Comparison of ENCODE assay signal across 21 mouse cellular contexts in genomic region chr1:140429284-140429850, GRCm38 (mm10).
DNase-seq lines count a peak whose midpoint lies in the region; ATAC-seq and TF ChIP-seq lines count a peak whose summit lies in the region.
"Had no signal": no experiment of that assay in that cellular context is flagged by ENCODE, and none has a peak within 500 bp of the region (broad histone marks: within the 10 kb centered on the region; RNA-seq: fewer than 3 reads in every experiment).

No protein-coding gene starts in this region.

- WGBS in midbrain, embryonic 12.5 days: 3% methylated on average over 2 of the region's 2 CpGs
- WGBS in midbrain, embryonic 10.5 days: 16% methylated on average over 2 of the region's 2 CpGs
- 52% methylated on average over 2 of the region's 2 CpGs for WGBS in liver, embryonic 11.5 days
- WGBS in lung, postnatal 0 days: 51% methylated on average over 2 of the region's 2 CpGs
- WGBS in hindbrain, embryonic 14.5 days: 24% methylated on average over 2 of the region's 2 CpGs

- H3K9ac ChIP-seq in midbrain, embryonic 12.5 days (replicated peaks): no peak overlapping the region
- H3K9ac ChIP-seq in liver, embryonic 11.5 days (ENCODE audit: low read depth, low read length): no peak overlapping the region
- H3K9ac ChIP-seq in lung, postnatal 0 days (replicated peaks; ENCODE audit: low read depth): no peak overlapping the region
- no peak overlapping the region for H3K9ac ChIP-seq in hindbrain, embryonic 14.5 days
- H3K9ac ChIP-seq: hindbrain, embryonic 15.5 days; limb, embryonic 15.5 days; liver, postnatal 0 days had no signal

- no peaks in the 10 kb centered on the region for H3K9me3 ChIP-seq in midbrain, embryonic 12.5 days
- no peaks in the 10 kb centered on the region for H3K9me3 ChIP-seq in midbrain, embryonic 10.5 days (replicated peaks)
- no peaks in the 10 kb centered on the region for H3K9me3 ChIP-seq in liver, embryonic 11.5 days (ENCODE audit: control insufficient read depth, low read length)
- H3K9me3 ChIP-seq in lung, postnatal 0 days (ENCODE audit: low read length): no peaks in the 10 kb centered on the region
- no peaks in the 10 kb centered on the region for H3K9me3 ChIP-seq in hindbrain, embryonic 14.5 days (ENCODE audit: control insufficient read depth, low read length)
- H3K9me3 ChIP-seq: heart, embryonic 10.5 days; hindbrain, embryonic 15.5 days; limb, embryonic 15.5 days had no signal

- no peak for TF ChIP-seq CTCF in lung, postnatal 0 days (IDR thresholded peaks at IDR 0.05)

- peak; percentile 16; the same call in 1 of the 2 replicates for ATAC-seq in frontal cortex, adult (ENCODE audit: low TSS enrichment)
- ATAC-seq in midbrain, embryonic 12.5 days (ENCODE audit: low FRiP score, low read depth): 0 out of 2 replicates have a peak, but pooled peaks have one; percentile 21
- no peak for ATAC-seq in liver, embryonic 11.5 days (replicated peaks; ENCODE audit: low FRiP score)
- no peak for ATAC-seq in lung, postnatal 0 days
- ATAC-seq in hindbrain, embryonic 14.5 days (ENCODE audit: low FRiP score): no peak
- ATAC-seq: liver, postnatal 0 days had no signal

- no peaks in the 10 kb centered on the region for H3K4me1 ChIP-seq in midbrain, embryonic 12.5 days
- H3K4me1 ChIP-seq in midbrain, embryonic 10.5 days: peaks cover 5% of the 10 kb centered on the region
- no peaks in the 10 kb centered on the region for H3K4me1 ChIP-seq in liver, embryonic 11.5 days (replicated peaks; ENCODE audit: control insufficient read depth, insufficient read depth, low read length)
- no peaks in the 10 kb centered on the region for H3K4me1 ChIP-seq in lung, postnatal 0 days (ENCODE audit: insufficient read depth, low read depth, low read length)
- H3K4me1 ChIP-seq in hindbrain, embryonic 14.5 days (replicated peaks; ENCODE audit: control insufficient read depth, insufficient read depth, low read length): no peaks in the 10 kb centered on the region
- H3K4me1 ChIP-seq: heart, embryonic 10.5 days; hindbrain, embryonic 15.5 days; limb, embryonic 15.5 days had no signal

- H3K27ac ChIP-seq in midbrain, embryonic 12.5 days (replicated peaks): no peak overlapping the region
- H3K27ac ChIP-seq in midbrain, embryonic 10.5 days (replicated peaks): no peak overlapping the region
- H3K27ac ChIP-seq in liver, embryonic 11.5 days (ENCODE audit: low read depth, low read length): no peak overlapping the region
- H3K27ac ChIP-seq in lung, postnatal 0 days (ENCODE audit: low read length): no peak overlapping the region
- H3K27ac ChIP-seq in hindbrain, embryonic 14.5 days: no peak overlapping the region
- H3K27ac ChIP-seq: heart, embryonic 10.5 days; hindbrain, embryonic 15.5 days; limb, embryonic 15.5 days; stomach, postnatal 0 days had no signal

- H3K4me3 ChIP-seq in midbrain, embryonic 12.5 days: no peak overlapping the region
- no peak overlapping the region for H3K4me3 ChIP-seq in midbrain, embryonic 10.5 days
- H3K4me3 ChIP-seq in liver, embryonic 11.5 days (ENCODE audit: low read depth, low read length): no peak overlapping the region
- no peak overlapping the region for H3K4me3 ChIP-seq in lung, postnatal 0 days (ENCODE audit: low read depth, low read length)
- no peak overlapping the region for H3K4me3 ChIP-seq in hindbrain, embryonic 14.5 days (replicated peaks; ENCODE audit: low read length)
- H3K4me3 ChIP-seq: heart, embryonic 10.5 days; hindbrain, embryonic 15.5 days; limb, embryonic 15.5 days had no signal

- no peak overlapping the region for H3K4me2 ChIP-seq in midbrain, embryonic 12.5 days (replicated peaks)
- no peak overlapping the region for H3K4me2 ChIP-seq in liver, embryonic 11.5 days
- no peak overlapping the region for H3K4me2 ChIP-seq in lung, postnatal 0 days (replicated peaks; ENCODE audit: low read depth, low read length)
- no peak overlapping the region for H3K4me2 ChIP-seq in hindbrain, embryonic 14.5 days (replicated peaks)
- H3K4me2 ChIP-seq: hindbrain, embryonic 15.5 days; limb, embryonic 15.5 days had no signal

- TF ChIP-seq EP300 in lung, postnatal 0 days (IDR thresholded peaks at IDR 0.05): no peak

- H3K36me3 ChIP-seq in midbrain, embryonic 12.5 days: no peaks in the 10 kb centered on the region
- no peaks in the 10 kb centered on the region for H3K36me3 ChIP-seq in midbrain, embryonic 10.5 days
- no peaks in the 10 kb centered on the region for H3K36me3 ChIP-seq in liver, embryonic 11.5 days (ENCODE audit: control insufficient read depth, insufficient read depth, low read length)
- no peaks in the 10 kb centered on the region for H3K36me3 ChIP-seq in lung, postnatal 0 days (ENCODE audit: insufficient read depth, low read length)
- H3K36me3 ChIP-seq in hindbrain, embryonic 14.5 days (replicated peaks; ENCODE audit: control insufficient read depth, insufficient read depth): no peaks in the 10 kb centered on the region
- H3K36me3 ChIP-seq: G1E; heart, embryonic 10.5 days; hindbrain, embryonic 15.5 days; limb, embryonic 15.5 days had no signal

- H3K27me3 ChIP-seq in midbrain, embryonic 12.5 days: no peaks in the 10 kb centered on the region
- H3K27me3 ChIP-seq in midbrain, embryonic 10.5 days (ENCODE audit: low read depth, poor library complexity, severe bottlenecking): no peaks in the 10 kb centered on the region
- H3K27me3 ChIP-seq in liver, embryonic 11.5 days (replicated peaks; ENCODE audit: control insufficient read depth, insufficient read depth, low read length): no peaks in the 10 kb centered on the region
- H3K27me3 ChIP-seq in lung, postnatal 0 days (replicated peaks; ENCODE audit: insufficient read depth, low read length): no peaks in the 10 kb centered on the region
- no peaks in the 10 kb centered on the region for H3K27me3 ChIP-seq in hindbrain, embryonic 14.5 days (ENCODE audit: control insufficient read depth, insufficient read depth, low read length)
- H3K27me3 ChIP-seq: hindbrain, embryonic 15.5 days; limb, embryonic 15.5 days had no signal

- DNase-seq in frontal cortex, adult 2 months (ENCODE audit: extremely low spot score in 1 of 2, low spot score in 1 of 2): no peak
- DNase-seq in midbrain, embryonic 10.5 days (ENCODE audit: low spot score): no peak
- DNase-seq in embryo, embryonic 10.5 days (ENCODE audit: low spot score): peak; percentile 29
- no peak for DNase-seq in liver, embryonic 11.5 days (ENCODE audit: low spot score)
- DNase-seq in lung, postnatal 0 days (ENCODE audit: low spot score): no peak
- no peak for DNase-seq in hindbrain, embryonic 14.5 days (ENCODE audit: low spot score)
- DNase-seq: adrenal gland, postnatal 14 days; B cell, adult 2 months; cerebellum, adult 11-12 months; cerebellum, postnatal 36 days; gastrocnemius, postnatal 25 days; heart, postnatal 10 days; liver, postnatal 0 days; right cerebral cortex, postnatal 25 days had no signal

Comparison
In these comparisons a context has a peak if more than half of its experiments do, and no peak if none do; other contexts are left out.
1. ATAC-seq: peak in frontal cortex, adult (single experiment) and midbrain, embryonic 12.5 days (single experiment); none in liver, embryonic 11.5 days (single experiment), lung, postnatal 0 days (single experiment) and hindbrain, embryonic 14.5 days (single experiment).